Mouse (Mus musculus) thymus, adult 2 months (tissue): ENCODE data around the gene Ccdc86.

Source experiments
- CTCF ChIP-seq: fragments of 200-500 bp; IDR thresholded peaks from 2 replicates; pipeline ENCODE4 v1.5.1; 2012; ENCODE audit warnings: mild to moderate bottlenecking, control low read depth, low read length, moderate library complexity, borderline replicate concordance; ENCODE audit not compliant: control insufficient read depth, poor library complexity, insufficient read depth; ENCODE audit errors: extremely low read depth
- POLR2A ChIP-seq: fragments of 200-500 bp; IDR thresholded peaks from 2 replicates; pipeline ENCODE4 v1.6.1; 2012; ENCODE audit warnings: mild to moderate bottlenecking, low read length, control low read depth, moderate library complexity; ENCODE audit not compliant: control insufficient read depth, poor library complexity, insufficient read depth; ENCODE audit errors: extremely low read depth

DNA sequence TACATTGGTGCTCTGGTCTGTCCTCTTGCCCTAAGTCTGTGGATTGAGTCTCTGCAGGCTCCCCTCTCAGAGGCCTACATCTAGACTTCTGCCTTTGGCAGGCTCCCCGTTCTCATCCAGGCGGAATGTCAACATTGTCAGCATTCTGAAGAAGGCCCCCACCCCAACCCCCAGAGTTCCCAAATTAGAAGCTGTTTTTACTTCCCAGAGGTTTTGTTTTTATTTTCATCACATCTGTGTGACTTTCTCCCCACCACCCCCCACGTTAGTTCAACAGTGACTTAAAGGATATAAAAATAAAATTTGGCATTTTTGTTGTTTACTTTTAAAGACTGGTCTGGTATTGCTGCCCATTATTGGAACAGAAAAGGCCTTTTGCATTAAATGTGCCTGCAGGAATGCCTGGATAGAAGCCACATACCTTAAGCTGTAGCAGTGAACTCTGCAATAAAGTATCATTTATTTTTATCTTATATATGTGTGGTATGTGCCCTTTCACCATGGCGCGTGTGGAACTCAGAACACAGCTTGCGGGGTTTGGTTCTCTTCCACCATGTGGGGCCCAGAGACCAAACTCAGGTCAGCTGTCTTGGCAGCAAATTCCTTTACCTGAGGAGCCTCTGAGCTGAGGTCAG lies 39.9 kb downstream of the Ccdc86 start:
- TF ChIP-seq CTCF, result no peak
- TF ChIP-seq POLR2A, result no peak
